Mouse (Mus musculus): ENCODE measurements at regions not wholly inside any gene's neighbourhood (a gene's known extent, or its start where the extent isn't known, plus 50 kb on each side); places are given as distances from the start of the nearest gene placed in this dataset.
A peak's percentile ranks its signal among the peaks of the same experiment; 100 is the strongest.

- DNase-seq (ENCODE audit: low spot score in 2 of 2): no peak
Observed at GRCm38 (mm10) chr14:72853104-72853503, 143.3 kb upstream of the Fndc3a start.

- DNase-seq (ENCODE audit: low spot score in 2 of 2): no peak
Observed at GRCm38 (mm10) chr14:72850884-72851283, 141.1 kb upstream of the Fndc3a start.

- DNase-seq (ENCODE audit: low spot score in 2 of 2): no peak
Observed at GRCm38 (mm10) chr14:72848271-72848955, 138.6 kb upstream of the Fndc3a start.

- DNase-seq (ENCODE audit: low spot score in 2 of 2): no peak
Observed at GRCm38 (mm10) chr14:72847466-72847865, 137.7 kb upstream of the Fndc3a start.

- DNase-seq (ENCODE audit: low spot score in 2 of 2): no peak
Observed at GRCm38 (mm10) chr14:72845621-72846440, 136.0 kb upstream of the Fndc3a start.

GRCm38 (mm10) chr14:72844753-72845369 lies 135.1 kb upstream of the Fndc3a start:
- no peak for DNase-seq (ENCODE audit: low spot score in 2 of 2)

- DNase-seq (ENCODE audit: low spot score in 2 of 2): no peak
Observed at GRCm38 (mm10) chr14:72841753-72842152, 131.9 kb upstream of the Fndc3a start.

- DNase-seq (ENCODE audit: low spot score in 2 of 2): no peak
Observed at GRCm38 (mm10) chr14:72835158-72835557, 125.4 kb upstream of the Fndc3a start.

- DNase-seq (ENCODE audit: low spot score in 2 of 2): peak in 1 of 2 experiments; percentile 17
Observed at GRCm38 (mm10) chr14:72829261-72829660, 119.5 kb upstream of the Fndc3a start.

GRCm38 (mm10) chr14:72825549-72825948 lies 115.7 kb upstream of the Fndc3a start:
- DNase-seq (ENCODE audit: low spot score in 2 of 2): no peak

- DNase-seq (ENCODE audit: low spot score in 2 of 2): peak in 1 of 2 experiments; percentile 18
Observed at GRCm38 (mm10) chr14:72822231-72822615, 112.4 kb upstream of the Fndc3a start.

- DNase-seq (ENCODE audit: low spot score in 2 of 2): peak; percentile 16 to 26
Observed at GRCm38 (mm10) chr14:72821517-72822230, 111.9 kb upstream of the Fndc3a start.

- DNase-seq (ENCODE audit: low spot score in 2 of 2): no peak
Observed at GRCm38 (mm10) chr14:72819037-72819436, 109.2 kb upstream of the Fndc3a start.

- DNase-seq (ENCODE audit: low spot score in 2 of 2): no peak
Observed at GRCm38 (mm10) chr14:72817764-72818163, 108.0 kb upstream of the Fndc3a start.

GRCm38 (mm10) chr14:72816847-72817246 lies 107.0 kb upstream of the Fndc3a start:
- no peak for DNase-seq (ENCODE audit: low spot score in 2 of 2)

GRCm38 (mm10) chr14:72809138-72809537 lies 99.3 kb upstream of the Fndc3a start:
- DNase-seq (ENCODE audit: low spot score in 2 of 2): no peak

- no peak for DNase-seq (ENCODE audit: low spot score in 2 of 2)
Observed at GRCm38 (mm10) chr14:72807947-72808346, 98.1 kb upstream of the Fndc3a start.

- DNase-seq (ENCODE audit: low spot score in 2 of 2): no peak
Observed at GRCm38 (mm10) chr14:72807286-72807685, 97.5 kb upstream of the Fndc3a start.

GRCm38 (mm10) chr14:72806598-72806997 lies 96.8 kb upstream of the Fndc3a start:
- DNase-seq (ENCODE audit: low spot score in 2 of 2): no peak

- DNase-seq (ENCODE audit: low spot score in 2 of 2): no peak
Observed at GRCm38 (mm10) chr14:72803579-72803978, 93.8 kb upstream of the Fndc3a start.

- DNase-seq (ENCODE audit: low spot score in 2 of 2): no peak
Observed at GRCm38 (mm10) chr14:72790654-72791053, 80.9 kb upstream of the Fndc3a start.

GRCm38 (mm10) chr14:72786929-72787328 lies 77.1 kb upstream of the Fndc3a start:
- DNase-seq (ENCODE audit: low spot score in 2 of 2): no peak

Measured in thymus, postnatal 10 days (tissue).